Mouse (Mus musculus): Measurements from ENCODE around the gene Grk5. TPM values are rescaled to one million over a fixed set of nuclear protein-coding genes. Genes with fewer than 3 reads are reported as not detected.

The Grk5 gene
- total RNA-seq, 2 experiments from 2014 or later, result 6.8 to 9.7 TPM

- DNase-seq, result no peak
Measured at GRCm38 (mm10) chr19:61078622-61079021, 189.1 kb downstream of the Grk5 start.

- no peak for DNase-seq
Measured at GRCm38 (mm10) chr19:61080251-61080749, 190.8 kb downstream of the Grk5 start.

GRCm38 (mm10) chr19:61083006-61083405 lies 193.5 kb downstream of the Grk5 start:
- no peak for DNase-seq

DNA sequence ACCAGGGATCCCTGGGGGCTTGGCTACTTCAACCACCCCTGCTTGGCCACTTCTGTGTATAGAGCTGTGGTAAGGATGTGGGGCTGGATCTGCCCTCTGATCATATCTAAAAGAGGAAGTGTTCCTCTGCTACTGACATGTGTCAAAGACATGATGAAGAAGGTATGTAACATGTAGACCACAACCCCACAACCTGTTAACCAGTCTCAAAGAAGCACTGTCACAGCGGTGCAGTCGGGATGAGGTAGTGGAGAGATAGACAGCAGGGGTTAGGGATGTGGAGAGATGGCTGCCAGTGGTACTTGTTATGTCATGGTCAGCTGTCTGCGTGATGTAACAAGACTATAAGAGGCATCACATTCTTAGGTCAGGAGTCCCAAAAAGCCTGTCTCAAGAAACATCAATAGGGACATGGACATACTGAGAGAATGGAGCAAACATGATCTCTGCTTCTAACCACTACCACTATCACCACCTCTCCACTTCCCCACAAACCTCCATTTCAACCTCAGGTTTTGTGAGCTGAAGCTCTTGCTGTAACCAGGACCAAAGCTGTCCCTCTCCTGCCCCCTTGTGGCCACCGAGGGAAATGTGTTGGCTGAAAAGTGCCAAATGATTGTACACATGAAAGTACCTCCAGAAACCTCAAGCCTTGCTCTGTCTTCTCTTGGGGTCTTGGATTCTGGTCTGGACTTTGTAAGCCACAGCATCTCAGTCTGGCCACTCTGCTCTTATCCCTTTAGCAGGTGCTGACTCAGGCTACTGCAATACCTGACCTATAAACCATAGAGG lies 194.8 kb downstream of the Grk5 start:
- peak; percentile 86 for DNase-seq

- no peak for DNase-seq
Measured at GRCm38 (mm10) chr19:61085217-61085616, 195.7 kb downstream of the Grk5 start.

- DNase-seq, result no peak
Measured at GRCm38 (mm10) chr19:61087781-61088180, 198.2 kb downstream of the Grk5 start.

DNA sequence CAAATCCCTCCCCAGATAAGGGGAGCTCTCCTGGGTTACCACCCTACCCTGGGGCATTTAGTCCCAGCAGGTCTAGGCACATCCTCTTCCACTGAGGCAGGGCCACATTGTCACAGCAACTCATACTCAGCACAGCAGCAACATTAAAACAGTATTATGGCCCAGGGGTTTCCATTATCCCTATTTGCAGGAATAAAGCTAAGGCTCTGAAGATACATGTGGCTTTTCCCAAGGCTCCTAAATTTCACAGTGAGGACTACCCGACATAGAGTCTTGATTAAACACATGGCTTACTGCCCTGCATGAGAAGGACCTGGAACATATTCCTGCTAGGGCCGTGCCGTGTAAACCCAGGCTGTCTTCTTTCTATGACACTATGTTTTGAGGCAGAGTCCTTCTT lies 199.5 kb downstream of the Grk5 start:
- no peak for DNase-seq

GRCm38 (mm10) chr19:61090541-61090940 lies 201.0 kb downstream of the Grk5 start:
- DNase-seq, result no peak

- no peak for DNase-seq
Measured at GRCm38 (mm10) chr19:61096776-61097175, 207.2 kb downstream of the Grk5 start.

DNA sequence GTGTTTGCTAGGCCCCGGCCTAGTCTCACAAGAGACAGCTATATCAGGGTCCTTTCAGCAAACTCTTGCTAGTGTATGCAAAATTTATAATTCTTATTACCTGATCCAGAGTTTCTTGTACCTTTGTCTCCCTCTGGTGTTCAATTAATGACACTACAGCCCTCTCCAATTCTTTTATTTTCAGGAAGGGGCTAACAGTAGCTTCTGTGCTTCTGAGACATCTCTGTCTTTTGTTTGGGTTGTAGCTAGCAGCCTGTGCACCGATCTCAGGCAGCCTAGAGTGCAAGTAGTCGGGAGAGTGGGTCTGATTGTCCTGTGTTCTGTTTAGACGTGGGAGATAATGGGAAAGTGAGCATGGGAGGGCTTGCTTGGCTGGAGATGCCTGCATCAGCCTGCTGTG lies 208.2 kb downstream of the Grk5 start:
- DNase-seq, result no peak

DNA sequence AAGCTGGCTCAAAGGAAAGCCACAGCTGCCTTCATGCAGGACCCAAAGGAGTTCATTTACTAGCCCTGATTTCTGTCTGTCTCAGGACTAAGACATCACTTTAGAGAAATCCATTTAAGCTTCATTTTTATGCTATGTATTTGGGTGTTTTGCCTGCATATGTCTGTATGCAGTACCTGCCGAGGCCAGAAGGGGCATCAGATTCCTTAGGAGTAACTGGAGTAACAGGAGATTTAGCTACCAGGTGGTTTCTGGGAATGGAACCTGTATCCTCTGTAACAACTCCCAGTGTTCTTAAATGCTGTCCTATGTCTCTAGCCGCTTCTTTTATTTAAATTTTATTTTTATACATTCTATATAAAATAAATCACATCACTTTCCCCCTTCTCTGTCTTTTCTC lies 220.6 kb downstream of the Grk5 start:
- DNase-seq, result no peak

GRCm38 (mm10) chr19:61131096-61131495 lies 241.5 kb downstream of the Grk5 start:
- DNase-seq, result no peak

- no peak for DNase-seq
Measured at GRCm38 (mm10) chr19:61138655-61139054, 249.1 kb downstream of the Grk5 start.

GRCm38 (mm10) chr19:61140342-61141206 lies 251.0 kb downstream of the Grk5 start, which contains the start of gene Zfp950:
Gene Zfp950, minus strand, starts transcription at chr19:61140840.
- DNase-seq, result peak; percentile 53

GRCm38 (mm10) chr19:61141299-61141698 lies 251.8 kb downstream of the Grk5 start:
- DNase-seq, result no peak

Other genes with a start within 250 kb of the Grk5 start
- gene Nanos1, start 133.8 kb upstream of the Grk5 start, total RNA-seq (2021), result under 1 TPM; 0.38 to 0.45 TPM
- 100 to 1,000 TPM in 1 of 2 experiments, 10 to 100 TPM in 1; 96.2 to 105 TPM for gene Eif3a, start 99.1 kb upstream of the Grk5 start, total RNA-seq (2021)
- gene Fam45a, start 78.2 kb upstream of the Grk5 start, total RNA-seq (2021), result 10 to 100 TPM; 15.2 to 20.1 TPM
- 1 to 10 TPM; 1.9 to 2.8 TPM for gene Sfxn4, start 28.3 kb upstream of the Grk5 start, total RNA-seq (2021)
- gene Prdx3, start 15.2 kb upstream of the Grk5 start, total RNA-seq (2021), result 100 to 1,000 TPM; 136 to 154 TPM

Measured in gastrocnemius, postnatal 10 days (tissue).